Mouse (Mus musculus): Measurements from ENCODE around the gene Xpo5.

The Xpo5 gene

DNA sequence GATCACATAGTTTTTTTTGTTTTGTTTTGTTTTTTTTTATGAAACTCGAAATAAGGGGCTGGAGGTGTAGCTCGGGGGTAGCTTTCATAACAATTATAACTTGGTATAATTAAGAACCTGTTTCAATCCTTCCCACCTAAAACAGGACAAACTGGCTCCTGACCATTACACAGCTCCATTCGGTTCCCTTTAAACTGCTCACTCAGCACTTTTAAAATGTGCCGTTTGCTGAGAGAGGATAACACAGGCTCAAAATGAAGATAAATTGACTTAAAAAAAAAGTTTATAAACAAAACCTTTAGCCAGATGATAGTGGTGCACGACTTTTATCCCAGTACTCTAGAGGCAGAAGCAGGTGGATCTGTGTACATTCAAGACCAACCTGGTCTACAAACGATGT is 82.8 kb downstream of the Xpo5 start:
- no peak for DNase-seq (ENCODE audit: low spot score in 2 of 2)

DNA sequence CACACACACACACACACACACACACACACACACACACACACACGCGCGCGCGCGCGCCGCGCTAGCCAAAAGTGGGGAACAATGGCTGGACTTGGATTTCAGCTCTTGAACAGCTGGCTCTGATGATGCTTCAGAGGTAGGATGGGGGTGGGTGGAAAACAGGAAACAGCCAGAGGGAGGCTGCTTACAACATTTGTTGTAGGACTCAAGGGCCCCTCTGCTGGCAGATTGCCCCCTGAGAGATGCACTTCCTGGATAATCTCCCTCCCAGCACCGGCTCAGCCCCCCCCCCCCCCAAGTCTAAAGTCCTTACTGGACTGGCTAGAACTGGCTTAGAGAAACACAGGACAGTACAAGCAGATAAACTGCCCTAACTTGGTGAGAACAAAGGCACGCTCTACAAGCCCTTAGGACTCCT is 85.1 kb downstream of the Xpo5 start:
- DNase-seq (ENCODE audit: low spot score in 2 of 2), result no peak
